Mouse (Mus musculus): ENCODE measurements at regions not wholly inside any gene's neighbourhood (a gene's known extent, or its start where the extent isn't known, plus 50 kb on each side); places are given as distances from the start of the nearest gene placed in this dataset.
"Not testable (repeated sequence)": the region's sequence is repeated elsewhere in the genome, so short reads cannot be mapped to it uniquely, and the experiment has no call there.

DNA sequence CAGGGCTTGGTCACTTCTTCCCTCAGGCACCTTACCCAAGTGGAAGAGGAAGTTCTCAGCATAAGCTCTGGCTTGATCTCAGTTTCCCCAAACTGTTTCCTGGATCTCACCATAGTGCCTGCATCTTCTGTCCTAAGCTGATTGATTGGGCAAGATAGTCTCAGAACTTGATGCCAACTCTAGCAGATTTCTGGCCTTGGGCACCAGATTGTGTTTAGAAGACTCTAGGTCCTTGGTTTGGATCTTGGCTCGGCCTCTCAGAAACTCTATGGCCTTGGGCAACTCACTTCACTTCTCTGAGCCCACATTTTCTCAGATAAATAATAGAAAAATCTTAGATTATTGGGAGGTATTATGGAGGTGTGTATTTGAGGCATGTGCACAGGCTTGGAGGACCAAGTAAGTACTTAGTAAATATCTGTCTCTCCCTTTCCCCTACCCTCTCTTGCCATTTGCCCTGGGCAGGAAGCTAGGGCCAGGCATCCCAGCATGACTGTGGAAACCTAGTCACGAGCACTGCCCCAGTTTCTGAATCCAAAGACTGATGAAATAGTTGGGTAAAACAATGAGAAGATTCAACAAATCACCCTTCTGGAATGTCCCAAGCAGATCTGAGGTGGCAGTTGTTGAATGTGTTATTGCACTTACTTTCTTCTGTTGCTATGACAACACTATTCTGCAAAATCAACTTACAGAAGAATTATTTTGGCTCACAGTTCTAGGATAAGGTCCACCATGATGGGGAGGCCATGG lies 293.6 kb downstream of the 4933412E24Rik start:
- ATAC-seq (replicated peaks in 1 of 2; ENCODE audit: insufficient read depth in 1 of 2, low FRiP score in 2 of 2, low TSS enrichment in 1 of 2, low read depth in 1 of 2, poor library complexity in 2 of 2, severe bottlenecking in 2 of 2), result no peak

DNA sequence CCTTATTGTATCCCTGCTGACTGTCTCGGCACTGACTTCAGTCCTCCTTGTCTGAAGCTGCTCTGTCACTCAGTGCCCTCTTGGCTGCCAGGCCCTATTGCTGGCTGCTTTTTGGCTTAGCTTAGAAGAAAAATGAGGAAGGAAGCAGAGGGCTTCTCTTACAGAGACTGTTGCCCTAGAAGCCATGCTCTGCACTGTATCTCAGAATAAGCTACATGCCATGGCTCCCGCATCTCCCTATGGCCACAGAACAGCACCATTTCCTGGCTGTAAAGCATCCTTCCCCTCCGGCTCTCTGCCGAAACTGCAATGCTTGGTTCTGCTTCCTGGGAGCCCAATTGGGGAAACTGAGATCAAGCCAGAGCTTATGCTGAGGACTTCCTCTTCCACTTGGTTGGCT lies 295.0 kb downstream of the 4933412E24Rik start:
- ATAC-seq (replicated peaks in 1 of 2; ENCODE audit: insufficient read depth in 1 of 2, low FRiP score in 2 of 2, low TSS enrichment in 1 of 2, low read depth in 1 of 2, poor library complexity in 2 of 2, severe bottlenecking in 2 of 2), result peak; percentile 78 to 80

DNA sequence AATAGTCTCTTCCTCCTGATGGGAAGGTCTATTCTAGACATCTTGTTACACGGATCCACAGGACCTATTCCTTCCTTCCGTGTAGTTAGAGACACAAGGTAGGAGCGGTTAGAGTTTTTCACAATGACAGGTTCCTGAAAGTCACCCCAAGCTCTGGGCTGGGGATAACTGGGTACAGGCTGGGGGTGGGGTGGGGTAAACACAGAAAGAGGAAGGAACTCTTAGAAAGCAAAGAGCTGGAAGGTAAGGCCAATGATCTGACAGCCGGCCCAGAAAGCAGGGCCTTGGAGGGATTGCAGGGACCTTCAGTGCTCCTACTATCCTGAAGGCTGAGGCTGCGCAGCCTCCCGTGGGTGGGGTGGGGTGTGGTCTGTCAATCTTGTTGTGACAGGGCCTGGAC lies 295.4 kb downstream of the 4933412E24Rik start:
- peak; percentile 72 to 80 for ATAC-seq (replicated peaks in 1 of 2; ENCODE audit: insufficient read depth in 1 of 2, low FRiP score in 2 of 2, low TSS enrichment in 1 of 2, low read depth in 1 of 2, poor library complexity in 2 of 2, severe bottlenecking in 2 of 2)

DNA sequence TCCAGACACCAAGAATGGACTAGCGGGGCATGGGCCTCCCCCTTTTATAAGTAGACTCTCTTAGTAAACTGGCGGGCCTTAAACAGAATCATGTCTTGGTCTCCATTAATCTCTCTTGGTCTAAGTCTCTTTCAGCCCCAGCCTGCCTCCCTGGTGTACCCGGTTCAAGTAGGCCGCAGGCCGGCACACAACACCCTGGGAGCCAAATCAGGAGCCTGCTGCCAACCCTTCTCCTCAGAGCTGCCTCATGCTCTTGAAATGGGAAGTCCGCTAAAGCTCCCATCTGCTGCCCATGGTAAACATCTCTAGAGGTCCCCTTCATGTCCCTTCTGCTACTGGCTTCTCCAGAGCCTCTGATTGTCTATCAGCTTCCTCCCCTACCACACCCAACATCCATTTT lies 296.3 kb downstream of the 4933412E24Rik start:
- ATAC-seq (replicated peaks in 1 of 2; ENCODE audit: insufficient read depth in 1 of 2, low FRiP score in 2 of 2, low TSS enrichment in 1 of 2, low read depth in 1 of 2, poor library complexity in 2 of 2, severe bottlenecking in 2 of 2), result no peak

DNA sequence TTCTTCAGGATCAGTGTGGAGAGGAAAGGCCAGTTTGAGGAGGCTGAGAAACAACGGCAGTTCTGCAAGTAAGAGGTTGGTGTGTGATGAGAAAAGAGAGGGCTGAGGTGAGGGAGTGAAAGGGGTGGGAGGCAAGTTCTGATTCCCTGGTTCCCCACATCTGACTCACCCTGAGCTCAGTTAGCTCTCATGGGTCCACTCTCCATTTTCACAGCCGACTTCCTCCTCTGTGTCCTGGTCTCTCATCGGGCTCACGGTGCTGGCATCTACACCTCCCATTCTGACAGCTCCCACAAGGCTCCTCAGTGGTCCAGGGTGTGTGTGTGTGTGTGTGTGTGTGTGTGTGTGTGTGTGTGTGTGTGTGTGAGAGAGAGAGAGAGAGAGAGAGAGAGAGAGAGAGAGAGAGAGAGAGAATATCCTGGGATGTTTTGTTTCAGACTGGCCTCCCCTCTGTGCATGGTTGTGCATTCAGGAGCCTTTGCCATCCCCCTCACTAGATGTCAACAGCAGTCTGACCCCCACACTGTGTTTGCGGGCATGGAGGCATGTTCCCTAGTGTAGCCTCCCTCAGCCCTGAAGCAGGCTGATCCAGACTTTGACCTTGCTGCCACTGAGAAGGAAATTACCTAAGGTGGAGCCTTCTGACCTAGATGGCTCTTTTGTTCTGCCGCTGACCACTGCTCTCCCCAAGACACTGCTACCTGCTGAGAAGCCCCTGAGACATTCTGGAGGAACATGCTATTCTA lies 296.9 kb downstream of the 4933412E24Rik start:
- ATAC-seq (replicated peaks in 1 of 2; ENCODE audit: insufficient read depth in 1 of 2, low FRiP score in 2 of 2, low TSS enrichment in 1 of 2, low read depth in 1 of 2, poor library complexity in 2 of 2, severe bottlenecking in 2 of 2), result not testable (repeated sequence)

DNA sequence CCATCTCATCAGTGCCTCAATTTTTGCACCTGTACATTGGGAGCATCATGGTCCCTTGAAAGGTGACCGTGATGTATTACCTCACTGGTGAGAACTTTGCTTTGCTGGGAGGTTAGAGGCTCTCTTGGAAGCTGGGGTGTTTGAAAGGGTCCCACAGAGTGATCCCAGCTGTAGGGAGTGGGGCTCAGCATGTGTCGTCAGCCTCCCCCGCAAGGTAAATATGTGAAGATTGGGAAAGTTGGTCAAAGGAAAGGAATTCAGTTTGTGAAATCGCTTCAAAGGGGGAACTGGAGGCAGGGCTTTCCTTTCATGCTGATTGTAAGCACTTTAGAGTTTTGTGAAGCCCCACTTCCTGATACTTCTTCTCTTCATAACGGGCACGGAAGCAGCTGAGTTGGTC lies 299.5 kb downstream of the 4933412E24Rik start:
- no peak for ATAC-seq (replicated peaks in 1 of 2; ENCODE audit: insufficient read depth in 1 of 2, low FRiP score in 2 of 2, low TSS enrichment in 1 of 2, low read depth in 1 of 2, poor library complexity in 2 of 2, severe bottlenecking in 2 of 2)

DNA sequence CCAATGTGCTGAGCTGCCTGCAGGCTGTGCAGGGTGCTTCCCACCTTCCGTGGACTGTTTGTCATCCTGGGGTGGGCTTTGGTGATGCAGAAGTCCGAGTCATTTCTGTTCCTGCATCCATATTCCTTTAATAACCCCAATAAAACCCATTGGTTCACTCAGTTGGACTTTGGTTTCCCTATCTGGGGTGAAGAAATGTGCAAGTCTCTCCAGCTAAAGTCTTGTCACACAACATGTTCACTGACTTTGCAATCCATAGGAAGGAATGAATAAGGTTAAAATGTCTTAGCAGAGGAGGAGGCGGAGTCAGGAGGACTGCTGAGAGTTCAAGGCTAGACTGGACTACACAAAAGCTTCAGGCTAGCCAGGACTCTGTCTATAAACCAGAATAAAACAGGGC lies 300.5 kb downstream of the 4933412E24Rik start:
- no peak for ATAC-seq (replicated peaks in 1 of 2; ENCODE audit: insufficient read depth in 1 of 2, low FRiP score in 2 of 2, low TSS enrichment in 1 of 2, low read depth in 1 of 2, poor library complexity in 2 of 2, severe bottlenecking in 2 of 2)

DNA sequence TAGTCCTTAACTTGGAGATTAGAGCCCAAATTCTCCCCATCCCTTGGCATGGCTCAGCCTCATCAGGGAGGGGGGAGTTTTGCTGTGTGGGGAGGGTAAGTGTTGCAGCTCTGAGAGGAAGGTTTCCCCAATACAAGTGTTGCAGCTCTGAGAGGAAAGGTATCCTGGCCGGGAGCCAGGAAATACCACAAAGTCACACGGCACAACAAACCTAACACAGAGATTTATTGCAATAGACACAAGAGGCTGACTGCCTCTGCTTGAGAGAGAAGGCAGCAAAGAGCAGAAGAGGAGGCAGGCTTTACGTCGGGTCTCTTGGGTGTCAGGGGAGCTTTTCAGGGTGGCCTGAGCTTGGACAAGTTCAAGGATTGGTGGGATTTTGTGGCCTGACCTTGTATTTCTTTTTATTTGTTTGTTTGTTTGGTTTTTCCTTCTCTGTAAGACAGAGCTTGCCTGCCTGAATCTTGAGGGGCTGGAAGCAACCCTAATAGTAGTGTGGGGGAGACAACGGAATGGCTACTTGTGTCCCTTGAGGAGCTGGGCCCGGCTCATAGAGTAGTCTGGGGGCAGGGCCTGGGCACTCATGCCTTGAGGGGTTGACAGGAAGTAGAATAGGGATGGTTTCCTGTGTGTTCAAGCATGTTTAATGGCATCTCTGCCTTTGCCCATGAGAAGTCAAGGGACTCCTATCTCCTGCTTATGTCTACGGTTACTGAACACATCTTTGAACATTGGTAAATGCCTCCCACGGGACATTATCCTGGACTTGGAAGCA lies 302.3 kb downstream of the 4933412E24Rik start:
- ATAC-seq (replicated peaks in 1 of 2; ENCODE audit: insufficient read depth in 1 of 2, low FRiP score in 2 of 2, low TSS enrichment in 1 of 2, low read depth in 1 of 2, poor library complexity in 2 of 2, severe bottlenecking in 2 of 2), result peak; percentile 54 to 70

DNA sequence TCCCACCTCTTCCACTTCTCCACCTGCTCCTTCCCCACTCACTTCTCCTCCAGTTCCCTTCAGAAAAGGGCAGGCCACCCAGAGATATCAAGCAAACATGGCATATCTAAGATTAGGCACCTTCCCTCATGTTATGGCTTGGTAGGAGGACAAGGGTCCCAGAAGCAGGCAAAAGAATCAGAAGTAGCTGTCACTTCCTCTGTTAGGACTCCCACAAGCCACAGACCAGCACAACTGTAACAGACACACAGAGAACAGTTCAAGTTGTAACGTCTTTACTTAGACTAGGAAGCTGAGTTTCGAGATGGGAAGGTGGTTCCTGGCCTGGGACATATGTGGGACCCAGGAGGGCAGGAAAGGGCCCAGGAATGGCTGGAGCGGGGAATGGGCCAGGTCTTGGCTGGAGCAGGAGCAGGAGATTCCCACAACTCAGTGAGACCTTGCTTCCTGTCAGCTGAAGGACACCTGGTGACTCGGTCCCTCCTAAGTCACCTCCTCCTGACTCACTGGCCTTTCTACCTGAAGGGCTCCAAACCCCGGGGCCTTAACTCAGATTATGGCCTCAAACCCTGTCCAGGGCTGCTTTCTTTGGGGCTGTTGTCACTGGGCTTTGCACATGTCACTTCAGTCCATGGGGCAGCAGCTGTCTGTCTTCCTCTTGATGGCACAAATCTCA lies 304.2 kb downstream of the 4933412E24Rik start:
- ATAC-seq (replicated peaks in 1 of 2; ENCODE audit: insufficient read depth in 1 of 2, low FRiP score in 2 of 2, low TSS enrichment in 1 of 2, low read depth in 1 of 2, poor library complexity in 2 of 2, severe bottlenecking in 2 of 2), result 0 out of 4 replicates have a peak, but pooled peaks of 1 of the 2 experiments have one; percentile 23

DNA sequence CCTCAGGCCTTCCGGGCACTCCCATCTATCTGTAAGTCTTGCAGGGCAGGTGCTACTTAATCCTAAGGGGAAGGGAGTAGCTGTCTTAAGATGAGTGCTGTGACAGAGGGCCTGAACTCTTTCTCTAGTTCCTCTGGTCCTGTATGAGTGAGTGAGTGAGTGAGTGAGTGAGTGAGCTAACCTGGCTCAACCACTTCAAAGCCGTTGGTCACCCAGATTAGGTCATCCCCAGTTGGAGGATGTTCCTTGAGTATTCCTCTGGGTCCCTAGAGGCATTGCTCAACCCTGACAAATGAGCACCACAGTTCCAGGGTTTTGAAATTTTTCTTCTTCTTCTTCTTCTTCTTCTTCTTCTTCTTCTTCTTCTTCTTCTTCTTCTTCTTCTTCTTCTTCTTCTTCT lies 306.5 kb downstream of the 4933412E24Rik start:
- no peak for ATAC-seq (replicated peaks in 1 of 2; ENCODE audit: insufficient read depth in 1 of 2, low FRiP score in 2 of 2, low TSS enrichment in 1 of 2, low read depth in 1 of 2, poor library complexity in 2 of 2, severe bottlenecking in 2 of 2)

DNA sequence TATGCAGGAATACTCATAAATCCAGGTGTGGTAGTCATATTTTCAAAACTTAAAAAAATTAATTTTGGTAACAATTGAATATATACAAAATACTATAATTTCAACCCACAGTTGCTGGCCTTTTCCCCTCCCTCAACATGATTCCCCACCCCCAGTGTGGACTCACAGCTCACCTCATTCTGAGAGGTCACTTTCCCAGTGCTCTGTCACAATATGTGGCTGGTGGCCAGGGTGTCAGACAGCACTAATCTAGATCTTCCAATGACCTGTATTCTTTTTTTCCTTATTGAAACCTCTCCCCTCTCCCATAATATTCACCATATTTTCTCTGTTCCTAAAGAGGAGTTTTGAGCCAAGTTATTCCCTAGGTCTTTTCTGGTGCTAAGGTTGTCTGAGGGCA lies 308.0 kb downstream of the 4933412E24Rik start:
- ATAC-seq (replicated peaks in 1 of 2; ENCODE audit: insufficient read depth in 1 of 2, low FRiP score in 2 of 2, low TSS enrichment in 1 of 2, low read depth in 1 of 2, poor library complexity in 2 of 2, severe bottlenecking in 2 of 2), result no peak

DNA sequence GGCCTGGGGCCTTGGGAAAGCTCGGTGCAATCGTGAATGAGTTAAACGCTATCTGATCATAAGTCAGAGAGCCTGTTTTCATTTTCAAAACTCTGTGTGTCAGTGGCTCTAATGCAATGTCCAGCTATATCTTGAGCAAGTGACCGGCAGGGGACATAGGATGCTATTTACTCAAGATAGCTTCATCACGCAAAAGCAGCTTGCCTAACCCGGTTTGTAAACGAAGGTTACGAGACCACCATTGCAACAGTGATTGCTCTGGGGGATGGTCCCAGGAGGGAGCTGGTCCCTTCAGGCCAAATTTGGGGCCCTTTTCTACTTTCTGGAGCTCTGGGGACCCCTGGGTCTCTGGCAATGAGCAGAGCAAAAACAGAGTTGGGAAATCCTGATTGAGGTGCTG lies 309.3 kb downstream of the 4933412E24Rik start:
- ATAC-seq (replicated peaks in 1 of 2; ENCODE audit: insufficient read depth in 1 of 2, low FRiP score in 2 of 2, low TSS enrichment in 1 of 2, low read depth in 1 of 2, poor library complexity in 2 of 2, severe bottlenecking in 2 of 2), result peak in 1 of 2 experiments; percentile 61; a peak in 1 of 4 replicates
